Mouse (Mus musculus): ENCODE results near the gene Tfdp1. TPM values are rescaled to one million over a fixed set of nuclear protein-coding genes. Genes with fewer than 3 reads are reported as not detected.
A peak's percentile ranks its signal among the peaks of the same experiment; 100 is the strongest.
"Not testable (repeated sequence)": the region's sequence is repeated elsewhere in the genome, so short reads cannot be mapped to it uniquely, and the experiment has no call there.

Tfdp1 gene
- polyA plus RNA-seq, 1 experiment from 2014 or later = 217 TPM

DNA sequence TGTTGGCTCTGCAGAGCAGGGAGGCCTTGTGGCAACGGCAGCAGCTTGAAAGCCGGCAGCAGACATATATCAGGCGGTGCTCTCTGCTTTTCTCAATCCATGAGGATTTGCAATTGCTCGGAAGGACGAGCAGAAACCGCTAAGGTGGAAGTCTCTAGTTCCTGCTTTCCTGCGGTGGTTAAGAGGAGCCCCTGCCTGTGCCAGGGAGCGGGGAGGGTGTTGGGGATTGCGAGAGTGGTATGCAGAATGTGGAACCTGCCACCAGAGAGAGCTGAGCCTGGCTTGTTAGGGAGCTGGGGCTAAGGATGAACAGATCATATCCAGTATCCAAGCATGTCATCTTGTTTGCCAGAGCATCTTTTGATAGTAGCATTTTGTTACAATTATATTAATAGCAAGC lies 31.6 kb upstream of the Tfdp1 start:
- H3K27ac ChIP-seq (ENCODE audit: low read depth, low read length) = no peak overlapping the region
- H3K4me2 ChIP-seq = no peak overlapping the region
- H3K36me3 ChIP-seq (ENCODE audit: control insufficient read depth, insufficient read depth, low read length) = peaks cover 11% of the 10 kb centered on the region
- WGBS = 72% methylated on average over 9 of the region's 9 CpGs
- H3K9me3 ChIP-seq (ENCODE audit: control insufficient read depth, low read length) = no peaks in the 10 kb centered on the region
- ATAC-seq (replicated peaks; ENCODE audit: low FRiP score) = no peak
- DNase-seq (ENCODE audit: low spot score) = no peak
- no peak overlapping the region for H3K9ac ChIP-seq (ENCODE audit: low read depth, low read length)
- no peak overlapping the region for H3K4me3 ChIP-seq (ENCODE audit: low read depth, low read length)
- H3K4me1 ChIP-seq (replicated peaks; ENCODE audit: control insufficient read depth, insufficient read depth, low read length) = no peaks in the 10 kb centered on the region
- no peaks in the 10 kb centered on the region for H3K27me3 ChIP-seq (replicated peaks; ENCODE audit: control insufficient read depth, insufficient read depth, low read length)

- no peak for DNase-seq (ENCODE audit: low spot score)
- Histone ChIP-seq H3K27ac (ENCODE audit: low read depth, low read length) (no peak overlapping the region), H3K27me3 (replicated peaks; ENCODE audit: control insufficient read depth, insufficient read depth, low read length) (no peaks in the 10 kb centered on the region), H3K4me1 (replicated peaks; ENCODE audit: control insufficient read depth, insufficient read depth, low read length) (no peaks in the 10 kb centered on the region), H3K9me3 (ENCODE audit: control insufficient read depth, low read length) (no peaks in the 10 kb centered on the region), H3K9ac (ENCODE audit: low read depth, low read length) (no peak overlapping the region), H3K4me2 (no peak overlapping the region), H3K4me3 (ENCODE audit: low read depth, low read length) (no peak overlapping the region), H3K36me3 (ENCODE audit: control insufficient read depth, insufficient read depth, low read length) (peaks cover 5% of the 10 kb centered on the region)
- ATAC-seq (replicated peaks; ENCODE audit: low FRiP score) = no peak
- WGBS = 76% methylated on average over 3 of the region's 3 CpGs
Observed at GRCm38 (mm10) chr8:13314922-13315321, 23.6 kb upstream of the Tfdp1 start.

DNA sequence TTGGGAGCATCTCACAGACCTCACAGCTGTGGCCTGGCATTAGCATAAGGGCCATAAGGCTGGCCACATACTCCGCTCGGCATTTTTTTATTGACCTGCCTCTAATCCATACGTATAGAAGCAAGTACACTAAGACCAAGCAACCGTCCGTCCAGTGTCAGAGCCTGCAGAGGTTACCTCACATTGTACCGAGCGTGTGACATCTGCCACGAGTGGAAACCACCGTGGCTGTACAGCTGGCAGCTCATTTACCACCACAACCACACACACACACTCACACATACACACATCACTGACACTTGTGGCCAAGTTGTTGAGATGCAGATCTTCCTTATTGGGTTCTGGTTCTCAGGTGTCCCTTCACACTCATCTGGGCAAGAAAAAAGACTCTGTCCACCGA lies 21.9 kb upstream of the Tfdp1 start:
- WGBS = 85% methylated on average over 10 of the region's 10 CpGs
- no peaks in the 10 kb centered on the region for H3K27me3 ChIP-seq (replicated peaks; ENCODE audit: control insufficient read depth, insufficient read depth, low read length)
- no peak for DNase-seq (ENCODE audit: low spot score)
- no peaks in the 10 kb centered on the region for H3K9me3 ChIP-seq (ENCODE audit: control insufficient read depth, low read length)
- H3K36me3 ChIP-seq (ENCODE audit: control insufficient read depth, insufficient read depth, low read length) = peaks cover 3% of the 10 kb centered on the region; the same call in 1 of the 2 replicates
- H3K9ac ChIP-seq (ENCODE audit: low read depth, low read length) = no peak overlapping the region
- no peak overlapping the region for H3K4me3 ChIP-seq (ENCODE audit: low read depth, low read length)
- no peak overlapping the region for H3K4me2 ChIP-seq
- H3K27ac ChIP-seq (ENCODE audit: low read depth, low read length) = no peak overlapping the region
- no peak for ATAC-seq (replicated peaks; ENCODE audit: low FRiP score)
- no peaks in the 10 kb centered on the region for H3K4me1 ChIP-seq (replicated peaks; ENCODE audit: control insufficient read depth, insufficient read depth, low read length)

- H3K36me3 ChIP-seq (ENCODE audit: control insufficient read depth, insufficient read depth, low read length) = no peaks in the 10 kb centered on the region
- no peak overlapping the region for H3K9ac ChIP-seq (ENCODE audit: low read depth, low read length)
- no peak overlapping the region for H3K27ac ChIP-seq (ENCODE audit: low read depth, low read length)
- H3K4me1 ChIP-seq (replicated peaks; ENCODE audit: control insufficient read depth, insufficient read depth, low read length) = no peaks in the 10 kb centered on the region
- no peaks in the 10 kb centered on the region for H3K9me3 ChIP-seq (ENCODE audit: control insufficient read depth, low read length)
- H3K4me2 ChIP-seq = no peak overlapping the region
- DNase-seq (ENCODE audit: low spot score) (no peak), ATAC-seq (replicated peaks; ENCODE audit: low FRiP score) (no peak)
- WGBS = 28% methylated on average over 5 of the region's 5 CpGs
- H3K4me3 ChIP-seq (ENCODE audit: low read depth, low read length) = no peak overlapping the region
- H3K27me3 ChIP-seq (replicated peaks; ENCODE audit: control insufficient read depth, insufficient read depth, low read length) = no peaks in the 10 kb centered on the region
Observed at GRCm38 (mm10) chr8:13326598-13326997, 12.0 kb upstream of the Tfdp1 start.

DNA sequence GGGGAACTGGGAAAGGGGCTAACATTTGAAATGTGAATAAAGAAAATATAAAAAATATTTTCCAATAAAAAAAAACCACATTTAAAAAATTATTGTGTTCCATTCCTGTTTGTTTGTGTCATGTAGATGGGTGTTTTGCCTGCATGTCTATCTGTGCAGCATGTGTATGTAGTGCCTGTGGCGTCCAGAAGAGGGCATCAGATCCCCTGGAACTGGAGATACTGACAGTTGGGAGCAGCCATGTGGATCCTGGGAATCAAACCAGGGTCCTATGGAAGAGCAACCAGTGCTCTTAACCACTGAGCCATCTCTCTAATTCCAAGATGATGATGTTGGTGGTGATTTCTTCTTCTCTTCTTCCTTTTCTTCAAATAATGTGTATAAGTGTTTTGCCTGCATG lies 3.9 kb upstream of the Tfdp1 start:
- WGBS = 26% methylated on average over 1 of the region's 1 CpGs
- Histone ChIP-seq H3K4me2 (no peak overlapping the region), H3K27ac (ENCODE audit: low read depth, low read length) (no peak overlapping the region), H3K4me1 (replicated peaks; ENCODE audit: control insufficient read depth, insufficient read depth, low read length) (peaks cover 8% of the 10 kb centered on the region), H3K9me3 (ENCODE audit: control insufficient read depth, low read length) (no peaks in the 10 kb centered on the region), H3K36me3 (ENCODE audit: control insufficient read depth, insufficient read depth, low read length) (no peaks in the 10 kb centered on the region), H3K27me3 (replicated peaks; ENCODE audit: control insufficient read depth, insufficient read depth, low read length) (no peaks in the 10 kb centered on the region), H3K9ac (ENCODE audit: low read depth, low read length) (no peak overlapping the region), H3K4me3 (ENCODE audit: low read depth, low read length) (no peak overlapping the region)
- no peak for DNase-seq (ENCODE audit: low spot score)
- no peak for ATAC-seq (replicated peaks; ENCODE audit: low FRiP score)

DNA sequence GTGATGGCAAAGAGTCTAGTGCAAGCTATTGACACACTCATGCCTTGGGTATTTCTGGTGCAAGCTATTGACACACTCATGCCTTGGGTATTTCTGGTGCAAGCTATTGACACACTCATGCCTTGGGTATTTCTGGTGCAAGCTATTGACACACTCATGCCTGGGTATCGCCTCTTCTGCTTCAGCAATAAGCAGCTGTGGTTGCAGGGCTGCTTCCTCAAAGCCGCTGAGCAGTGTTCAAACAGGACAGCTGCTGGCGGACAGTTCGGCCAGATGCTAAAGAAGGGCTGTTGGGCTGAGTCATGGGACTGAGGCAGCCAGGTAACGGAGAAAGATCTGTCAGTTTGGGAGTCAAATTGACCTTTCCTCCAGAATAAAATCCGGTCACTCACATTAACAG lies 1.3 kb upstream of the Tfdp1 start:
- H3K9ac ChIP-seq (ENCODE audit: low read depth, low read length) = peak overlapping the region; percentile 70
- H3K36me3 ChIP-seq (ENCODE audit: control insufficient read depth, insufficient read depth, low read length); H3K27me3 ChIP-seq (replicated peaks; ENCODE audit: control insufficient read depth, insufficient read depth, low read length); H3K4me2 ChIP-seq; ATAC-seq (replicated peaks; ENCODE audit: low FRiP score); H3K27ac ChIP-seq (ENCODE audit: low read depth, low read length); H3K9me3 ChIP-seq (ENCODE audit: control insufficient read depth, low read length); DNase-seq (ENCODE audit: low spot score); H3K4me3 ChIP-seq (ENCODE audit: low read depth, low read length): not testable (repeated sequence)
- 58% methylated on average over 6 of the region's 6 CpGs for WGBS
- peaks cover 28% of the 10 kb centered on the region for H3K4me1 ChIP-seq (replicated peaks; ENCODE audit: control insufficient read depth, insufficient read depth, low read length)

- H3K9ac ChIP-seq (ENCODE audit: low read depth, low read length) = peak overlapping the region; percentile 70
- ATAC-seq (replicated peaks; ENCODE audit: low FRiP score) = no peak
Observed at GRCm38 (mm10) chr8:13337678-13338077, 873 bp upstream of the Tfdp1 start.

GRCm38 (mm10) chr8:13338901-13339645 lies 522 bp downstream of the Tfdp1 start:
- H3K36me3 ChIP-seq (ENCODE audit: control insufficient read depth, insufficient read depth, low read length) = peaks cover 25% of the 10 kb centered on the region
- H3K27me3 ChIP-seq (replicated peaks; ENCODE audit: control insufficient read depth, insufficient read depth, low read length) = no peaks in the 10 kb centered on the region
- DNase-seq (ENCODE audit: low spot score) (peak; percentile 66), ATAC-seq (replicated peaks; ENCODE audit: low FRiP score) (peak; percentile 36)
- peak overlapping the region; percentile 99 for H3K9ac ChIP-seq (ENCODE audit: low read depth, low read length)
- H3K4me1 ChIP-seq (replicated peaks; ENCODE audit: control insufficient read depth, insufficient read depth, low read length) = peaks cover 38% of the 10 kb centered on the region
- peak overlapping the region; percentile 96 for H3K4me3 ChIP-seq (ENCODE audit: low read depth, low read length)
- peak overlapping the region; percentile 89 for H3K27ac ChIP-seq (ENCODE audit: low read depth, low read length)
- WGBS = under 1% methylated on average over 62 of the region's 70 CpGs
- peak overlapping the region; percentile 85 for H3K4me2 ChIP-seq
- H3K9me3 ChIP-seq (ENCODE audit: control insufficient read depth, low read length) = no peaks in the 10 kb centered on the region

More at GRCm38 (mm10) chr8:13337678-13338077, 873 bp upstream of the Tfdp1 start:
- Histone ChIP-seq H3K4me1 (replicated peaks; ENCODE audit: control insufficient read depth, insufficient read depth, low read length) (peaks cover 31% of the 10 kb centered on the region), H3K9me3 (ENCODE audit: control insufficient read depth, low read length) (no peaks in the 10 kb centered on the region), H3K27ac (ENCODE audit: low read depth, low read length) (0 out of 2 replicates have a peak overlapping the region, but pooled peaks have one; percentile 43), H3K36me3 (ENCODE audit: control insufficient read depth, insufficient read depth, low read length) (peaks cover 13% of the 10 kb centered on the region), H3K4me2 (peak overlapping the region; percentile 85), H3K27me3 (replicated peaks; ENCODE audit: control insufficient read depth, insufficient read depth, low read length) (no peaks in the 10 kb centered on the region), H3K4me3 (ENCODE audit: low read depth, low read length) (peak overlapping the region; percentile 96; the same call in 1 of the 2 replicates)
- 57% methylated on average over 3 of the region's 3 CpGs for WGBS
- no peak for DNase-seq (ENCODE audit: low spot score)

DNA sequence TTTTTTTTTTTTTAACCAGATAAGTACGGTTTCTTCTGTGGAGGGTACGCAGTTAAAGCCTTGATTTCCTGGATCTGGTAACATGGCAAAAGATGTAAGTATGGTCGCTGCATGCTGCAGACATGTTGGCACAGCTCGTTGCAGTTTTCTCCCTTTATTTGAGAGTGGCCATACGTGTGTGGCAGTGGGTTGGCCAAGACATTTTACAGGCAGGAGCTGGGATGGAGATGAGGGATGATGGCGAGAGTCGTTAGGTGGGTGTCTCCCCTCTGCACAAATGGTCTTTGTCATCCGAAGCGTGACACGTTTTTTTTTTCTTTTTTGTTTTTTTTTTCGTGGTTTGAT lies 1.1 kb downstream of the Tfdp1 start:
- DNase-seq (ENCODE audit: low spot score) (no peak), ATAC-seq (replicated peaks; ENCODE audit: low FRiP score) (no peak)
- H3K27ac ChIP-seq (ENCODE audit: low read depth, low read length) = no peak overlapping the region; the same call in 1 of the 2 replicates
- peak overlapping the region; percentile 96 for H3K4me3 ChIP-seq (ENCODE audit: low read depth, low read length)
- H3K4me2 ChIP-seq = peak overlapping the region; percentile 85
- WGBS = 3% methylated on average over 11 of the region's 11 CpGs
- H3K36me3 ChIP-seq (ENCODE audit: control insufficient read depth, insufficient read depth, low read length) = peaks cover 31% of the 10 kb centered on the region
- H3K9me3 ChIP-seq (ENCODE audit: control insufficient read depth, low read length) = no peaks in the 10 kb centered on the region
- H3K27me3 ChIP-seq (replicated peaks; ENCODE audit: control insufficient read depth, insufficient read depth, low read length) = no peaks in the 10 kb centered on the region
- H3K4me1 ChIP-seq (replicated peaks; ENCODE audit: control insufficient read depth, insufficient read depth, low read length) = peaks cover 40% of the 10 kb centered on the region
- H3K9ac ChIP-seq (ENCODE audit: low read depth, low read length) = peak overlapping the region; percentile 99
